Comparison of ENCODE assay signal across 18 mouse cellular contexts in the genomic region with DNA sequence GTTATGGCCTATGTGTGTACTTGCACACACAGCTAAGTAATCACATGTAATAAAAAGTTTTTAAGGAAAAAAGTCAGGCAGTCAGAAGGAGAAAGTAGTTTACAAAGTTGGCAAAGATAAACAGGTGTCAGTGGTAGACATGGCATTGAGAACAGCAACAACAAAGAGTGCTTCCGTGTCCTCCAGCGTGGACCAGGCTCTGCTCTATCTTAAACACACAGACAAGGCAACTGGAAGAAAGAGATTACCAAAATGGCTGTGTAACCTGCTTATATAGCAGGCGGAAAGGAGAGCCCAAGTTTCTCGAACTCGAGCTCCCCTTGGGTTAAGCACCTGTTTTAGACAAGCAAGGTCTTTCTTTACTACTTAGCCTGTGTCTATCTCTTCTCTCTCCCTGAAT.
"Had no signal": no experiment of that assay in that cellular context is flagged by ENCODE, and none has a peak within 500 bp of the region (broad histone marks: within the 10 kb centered on the region; RNA-seq: fewer than 3 reads in every experiment).

No protein-coding gene starts in this region.

- DNase-seq: kidney, adult 2 months; kidney, postnatal 14 days; layer of hippocampus, adult 9-11 months; layer of hippocampus, postnatal 36 days; lung, embryonic 14.5 days; lung, postnatal 10 days; lung, postnatal 4 days; retina, postnatal 1 day; right cerebral cortex, postnatal 14 days; thymus, adult 18-20 months; thymus, postnatal 14 days had no signal

- H3K4me2 ChIP-seq: kidney, embryonic 15.5 days; limb, embryonic 12.5 days; lung, embryonic 14.5 days; midbrain, embryonic 12.5 days; neural tube, embryonic 13.5 days had no signal

- H3K4me1 ChIP-seq: midbrain, embryonic 12.5 days; neural tube, embryonic 13.5 days had no signal

- H3K36me3 ChIP-seq: kidney, embryonic 15.5 days; limb, embryonic 12.5 days; midbrain, embryonic 12.5 days; neural tube, embryonic 13.5 days had no signal

- H3K9ac ChIP-seq: kidney, embryonic 15.5 days; limb, embryonic 12.5 days; lung, embryonic 14.5 days; midbrain, embryonic 12.5 days; neural tube, embryonic 13.5 days had no signal

- ATAC-seq: intestine, embryonic 16.5 days; midbrain, embryonic 16.5 days had no signal

- H3K9me3 ChIP-seq: kidney, embryonic 15.5 days; limb, embryonic 12.5 days; megakaryocyte, embryonic 14.5 days; midbrain, embryonic 12.5 days; neural tube, embryonic 13.5 days had no signal

- H3K4me3 ChIP-seq: kidney, embryonic 15.5 days; limb, embryonic 12.5 days; megakaryocyte, embryonic 14.5 days; midbrain, embryonic 12.5 days; neural tube, embryonic 13.5 days had no signal

- H3K27me3 ChIP-seq: kidney, embryonic 15.5 days; limb, embryonic 12.5 days; megakaryocyte, embryonic 14.5 days; midbrain, embryonic 12.5 days; neural tube, embryonic 13.5 days had no signal

- H3K27ac ChIP-seq: kidney, embryonic 15.5 days; limb, embryonic 12.5 days; midbrain, embryonic 12.5 days; neural tube, embryonic 13.5 days had no signal
